Mouse (Mus musculus): ENCODE data around the gene Atp6v1g3.

The Atp6v1g3 gene

GRCm38 (mm10) chr1:138289455-138290425 lies 16.2 kb downstream of the Atp6v1g3 start:
- DNase-seq = no peak

- DNase-seq = no peak
Measured at GRCm38 (mm10) chr1:138291463-138291862, 17.9 kb downstream of the Atp6v1g3 start.

GRCm38 (mm10) chr1:138294487-138294886 lies 20.9 kb downstream of the Atp6v1g3 start:
- no peak for DNase-seq

- DNase-seq = no peak
Measured at GRCm38 (mm10) chr1:138298156-138298555, 24.6 kb downstream of the Atp6v1g3 start.

GRCm38 (mm10) chr1:138299576-138299975 lies 26.0 kb downstream of the Atp6v1g3 start:
- DNase-seq = no peak

GRCm38 (mm10) chr1:138301920-138302319 lies 28.4 kb downstream of the Atp6v1g3 start:
- no peak for DNase-seq

- no peak for DNase-seq
Measured at GRCm38 (mm10) chr1:138302756-138303155, 29.2 kb downstream of the Atp6v1g3 start.

- no peak for DNase-seq
Measured at GRCm38 (mm10) chr1:138303296-138303695, 29.8 kb downstream of the Atp6v1g3 start.

GRCm38 (mm10) chr1:138304141-138304915 lies 30.8 kb downstream of the Atp6v1g3 start:
- no peak for DNase-seq

GRCm38 (mm10) chr1:138322657-138323056 lies 49.1 kb downstream of the Atp6v1g3 start:
- DNase-seq = no peak

GRCm38 (mm10) chr1:138323076-138323630 lies 49.6 kb downstream of the Atp6v1g3 start:
- DNase-seq = no peak

GRCm38 (mm10) chr1:138326091-138326490 lies 52.6 kb downstream of the Atp6v1g3 start:
- no peak for DNase-seq

GRCm38 (mm10) chr1:138326566-138326965 lies 53.0 kb downstream of the Atp6v1g3 start:
- no peak for DNase-seq

- no peak for DNase-seq
Measured at GRCm38 (mm10) chr1:138327466-138328245, 54.1 kb downstream of the Atp6v1g3 start.

GRCm38 (mm10) chr1:138328320-138328719 lies 54.8 kb downstream of the Atp6v1g3 start:
- DNase-seq = peak; percentile 71

- no peak for DNase-seq
Measured at GRCm38 (mm10) chr1:138330556-138330955, 57.0 kb downstream of the Atp6v1g3 start.

GRCm38 (mm10) chr1:138331596-138331995 lies 58.1 kb downstream of the Atp6v1g3 start:
- no peak for DNase-seq

GRCm38 (mm10) chr1:138334701-138335100 lies 61.2 kb downstream of the Atp6v1g3 start:
- DNase-seq = no peak

GRCm38 (mm10) chr1:138337417-138337816 lies 63.9 kb downstream of the Atp6v1g3 start:
- DNase-seq = no peak
